Mouse (Mus musculus): ENCODE measurements around the gene Tmem132a. TPM values are rescaled to one million over a fixed set of nuclear protein-coding genes. Genes with fewer than 3 reads are reported as not detected.

Tmem132a gene
- total and polyA plus RNA-seq, 3 experiments, result not detected

- TF ChIP-seq NRF1 (IDR thresholded peaks at IDR 0.05; ENCODE audit: insufficient read depth, low read depth, low read length, poor library complexity, severe bottlenecking), result no peak
- no peak for TF ChIP-seq CTCF (IDR thresholded peaks at IDR 0.05 in 2 of 3, conservative IDR thresholded peaks at IDR 0.05 in 1 of 3; ENCODE audit: control insufficient read depth in 1 of 3, insufficient read depth in 1 of 3, low read depth in 2 of 3, low read length in 3 of 3, poor library complexity in 1 of 3, severe bottlenecking in 1 of 3)
- TF ChIP-seq MEF2A (IDR thresholded peaks at IDR 0.05; ENCODE audit: extremely low read depth, insufficient replicate concordance, low read depth, low read length, poor library complexity, severe bottlenecking), result no peak
- TF ChIP-seq E2F4 (IDR thresholded peaks at IDR 0.05; ENCODE audit: borderline replicate concordance, low read depth, low read length), result no peak
- TF ChIP-seq CHD1 (IDR thresholded peaks at IDR 0.05; ENCODE audit: low read depth, low read length), result no peak
- TF ChIP-seq USF2 (IDR thresholded peaks at IDR 0.05; ENCODE audit: borderline replicate concordance in 1 of 2, insufficient read depth in 1 of 2, low read depth in 1 of 2, low read length in 2 of 2), result no peak
- TF ChIP-seq MAFK (IDR thresholded peaks at IDR 0.05; ENCODE audit: borderline replicate concordance, low read depth, low read length), result no peak
- no peak for TF ChIP-seq MYC (IDR thresholded peaks at IDR 0.05; ENCODE audit: low read depth, low read length)
- no peak for TF ChIP-seq SIN3A (IDR thresholded peaks at IDR 0.05; ENCODE audit: low read length)
- TF ChIP-seq JUND (IDR thresholded peaks at IDR 0.05; ENCODE audit: low read depth, low read length), result no peak
- TF ChIP-seq ZC3H11A (IDR thresholded peaks at IDR 0.05; ENCODE audit: low read depth, low read length), result no peak
- TF ChIP-seq ETS1 (IDR thresholded peaks at IDR 0.05; ENCODE audit: low read depth, low read length), result no peak
- no peak for TF ChIP-seq BHLHE40 (IDR thresholded peaks at IDR 0.05; ENCODE audit: borderline replicate concordance, low read depth, low read length)
- DNase-seq (ENCODE audit: low read depth, low spot score), result no peak
- Histone ChIP-seq H3K36me3 (ENCODE audit: control insufficient read depth in 1 of 2, insufficient read depth in 2 of 2, low read length in 2 of 2) (peaks cover 6 to 13% of the 10 kb centered on the region in 2 experiments; a peak in 3 of 4 replicates), H3K79me2 (ENCODE audit: control insufficient read depth, insufficient read depth, low read length, poor library complexity) (peaks cover 35% of the 10 kb centered on the region), H3K4me3 (ENCODE audit: control insufficient read depth in 1 of 2, insufficient read depth in 1 of 2, low read depth in 2 of 2, low read length in 2 of 2) (peak overlapping the region; percentile 69 to 97), H3K27ac (ENCODE audit: control insufficient read depth, low read depth, low read length) (no peak overlapping the region), H3K4me1 (ENCODE audit: control insufficient read depth in 1 of 2, insufficient read depth in 2 of 2, low read length in 2 of 2) (peaks cover 0 to 7% of the 10 kb centered on the region in 2 experiments; a peak in 1 of 4 replicates), H3K27me3 (ENCODE audit: control insufficient read depth in 1 of 2, insufficient read depth in 2 of 2, low read length in 2 of 2) (no peaks in the 10 kb centered on the region), H3K9ac (ENCODE audit: control insufficient read depth, low read depth, low read length, poor library complexity, severe bottlenecking) (peak overlapping the region; percentile 97), H3K9me3 (replicated peaks; ENCODE audit: insufficient read depth, low read length) (no peaks in the 10 kb centered on the region)
Measured at GRCm38 (mm10) chr19:10896849-10897248, 27.1 kb upstream of the Tmem132a start.

GRCm38 (mm10) chr19:10895708-10896107, 26.0 kb upstream of the Tmem132a start:
- H3K9me3 ChIP-seq (replicated peaks; ENCODE audit: insufficient read depth, low read length), result no peaks in the 10 kb centered on the region
- H3K27me3 ChIP-seq (ENCODE audit: control insufficient read depth in 1 of 2, insufficient read depth in 2 of 2, low read length in 2 of 2), result no peaks in the 10 kb centered on the region; a peak in 1 of 4 replicates
- H3K4me1 ChIP-seq (ENCODE audit: control insufficient read depth in 1 of 2, insufficient read depth in 2 of 2, low read length in 2 of 2), result peaks cover 0 to 7% of the 10 kb centered on the region in 2 experiments; a peak in 1 of 4 replicates
- H3K27ac ChIP-seq (ENCODE audit: control insufficient read depth, low read depth, low read length), result peak overlapping the region; percentile 78
- peaks cover 3 to 13% of the 10 kb centered on the region in 2 experiments; a peak in 3 of 4 replicates for H3K36me3 ChIP-seq (ENCODE audit: control insufficient read depth in 1 of 2, insufficient read depth in 2 of 2, low read length in 2 of 2)
- TF ChIP-seq GATA1 (IDR thresholded peaks at IDR 0.05; ENCODE audit: low read depth, low read length), result no peak
- TF ChIP-seq CHD1 (IDR thresholded peaks at IDR 0.05; ENCODE audit: low read depth, low read length), result 0 out of 2 replicates have a peak, but pooled peaks have one; percentile 54
- no peak for TF ChIP-seq CHD2 (IDR thresholded peaks at IDR 0.05; ENCODE audit: low read length)
- no peak for TF ChIP-seq RAD21 (IDR thresholded peaks at IDR 0.05; ENCODE audit: low read depth, low read length)
- no peak for TF ChIP-seq RCOR1 (IDR thresholded peaks at IDR 0.05; ENCODE audit: low read depth, low read length)
- TF ChIP-seq ELF1 (IDR thresholded peaks at IDR 0.05; ENCODE audit: low read depth, low read length), result no peak
- TF ChIP-seq TCF12 (IDR thresholded peaks at IDR 0.05; ENCODE audit: low read depth, low read length), result no peak
- TF ChIP-seq MXI1 (IDR thresholded peaks at IDR 0.05; ENCODE audit: low read depth, low read length), result no peak
- no peak for TF ChIP-seq MAX (IDR thresholded peaks at IDR 0.05; ENCODE audit: low read length)
- no peak for TF ChIP-seq BHLHE40 (IDR thresholded peaks at IDR 0.05; ENCODE audit: borderline replicate concordance, low read depth, low read length)
- 0 out of 2 replicates have a peak, but pooled peaks have one; percentile 23 for TF ChIP-seq KAT2A (conservative IDR thresholded peaks at IDR 0.05; ENCODE audit: low read depth, low read length)
- TF ChIP-seq HCFC1 (IDR thresholded peaks at IDR 0.05; ENCODE audit: low read depth, low read length), result no peak
- TF ChIP-seq MYC (IDR thresholded peaks at IDR 0.05; ENCODE audit: low read depth, low read length), result no peak; the same call in 1 of the 2 replicates
- TF ChIP-seq ZNF384 (IDR thresholded peaks at IDR 0.05; ENCODE audit: low read depth, low read length), result no peak
- TF ChIP-seq TBP (IDR thresholded peaks at IDR 0.05; ENCODE audit: low read depth, low read length), result no peak
- no peak for TF ChIP-seq NRF1 (IDR thresholded peaks at IDR 0.05; ENCODE audit: insufficient read depth, low read depth, low read length, poor library complexity, severe bottlenecking)
- no peak for TF ChIP-seq UBTF (IDR thresholded peaks at IDR 0.05; ENCODE audit: borderline replicate concordance, insufficient read depth, low read depth, low read length)
- H3K9ac ChIP-seq (ENCODE audit: control insufficient read depth, low read depth, low read length, poor library complexity, severe bottlenecking), result peak overlapping the region; percentile 97
- peak overlapping the region; percentile 69 to 97 for H3K4me3 ChIP-seq (ENCODE audit: control insufficient read depth in 1 of 2, insufficient read depth in 1 of 2, low read depth in 2 of 2, low read length in 2 of 2)
- peaks cover 35% of the 10 kb centered on the region for H3K79me2 ChIP-seq (ENCODE audit: control insufficient read depth, insufficient read depth, low read length, poor library complexity)
- no peak for DNase-seq (ENCODE audit: low read depth, low spot score)

Data from MEL (cell line).